Mouse (Mus musculus) testis, adult 2 months (tissue): ENCODE data around the gene Snx9.

Experiments
- CTCF ChIP-seq: fragments of 200-500 bp; IDR thresholded peaks from 2 replicates; pipeline ENCODE4 v1.5.1; 2012; ENCODE audit warnings: low read depth, mild to moderate bottlenecking, inconsistent platforms, low read length, moderate library complexity; ENCODE audit not compliant: control insufficient read depth, insufficient read depth, insufficient replicate concordance
- POLR2A ChIP-seq: fragments of 200-500 bp; IDR thresholded peaks from 2 replicates; pipeline ENCODE4 v1.6.1; 2012; ENCODE audit warnings: low read depth, mild to moderate bottlenecking, inconsistent platforms, low read length, moderate library complexity; ENCODE audit not compliant: control insufficient read depth

DNA sequence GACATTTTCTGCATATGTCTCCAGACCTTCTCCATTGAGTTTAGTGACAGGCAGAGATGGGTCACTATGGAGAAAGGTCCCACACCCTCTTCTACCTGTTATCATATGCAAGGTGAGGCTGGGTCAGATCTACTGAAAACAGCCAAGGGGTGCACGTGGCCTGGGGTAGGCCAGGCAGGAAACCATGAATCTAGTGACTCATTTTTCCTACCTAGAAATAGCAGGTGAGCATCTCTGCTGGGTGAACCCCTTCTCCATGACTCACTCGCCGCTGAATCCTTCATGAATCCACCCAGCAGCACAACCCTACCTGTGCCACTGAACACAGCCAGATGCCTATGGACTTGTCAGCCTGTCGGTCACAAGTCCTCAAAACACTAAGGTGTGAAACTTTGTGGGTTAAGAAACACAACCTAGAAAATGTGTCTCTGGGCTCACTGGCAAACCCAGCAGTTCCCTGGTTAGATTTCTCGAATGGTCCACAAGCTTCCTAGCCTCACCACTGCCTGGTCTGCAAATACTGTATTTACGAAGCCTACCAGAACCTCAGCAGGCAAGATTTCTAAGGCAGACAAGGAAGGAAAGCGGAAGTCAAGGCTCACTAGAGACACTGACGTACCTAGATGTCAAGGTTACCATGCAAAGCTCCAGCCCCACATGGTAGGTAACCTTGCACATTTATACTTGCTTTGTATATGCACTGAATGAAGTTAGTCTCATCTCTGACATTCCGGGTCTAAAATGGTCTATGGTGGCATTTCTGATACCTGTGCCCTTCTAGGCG lies 37.7 kb upstream of the Snx9 start:
- TF ChIP-seq POLR2A (no peak), CTCF (no peak)
